Mouse (Mus musculus): ENCODE data around the gene Ugcg. TPM values are rescaled to one million over a fixed set of nuclear protein-coding genes. Genes with fewer than 3 reads are reported as not detected.

Gene Ugcg
- polyA plus RNA-seq, 1 experiment from 2014 or later, result 18.9 TPM

DNA sequence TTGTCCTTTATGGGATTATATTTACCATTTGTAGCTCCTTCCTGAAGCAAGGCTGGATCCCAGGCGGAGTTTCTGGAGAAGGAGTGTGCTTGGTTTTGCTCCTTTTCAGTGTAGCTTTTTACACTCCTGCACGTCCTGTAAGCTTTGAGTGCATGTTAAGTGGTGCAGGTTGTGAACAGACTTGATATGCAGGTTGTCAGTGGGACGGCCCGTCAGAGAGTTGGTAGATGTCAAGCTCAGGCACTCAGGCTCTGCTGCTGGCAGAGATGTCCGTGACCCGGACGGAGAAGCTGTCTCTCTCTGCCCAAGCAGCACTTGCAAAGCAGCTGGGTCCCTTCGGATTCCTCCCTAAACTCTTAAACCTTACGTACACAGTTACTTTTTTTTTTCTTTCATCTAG is 22.1 kb downstream of the Ugcg start:
- H3K27ac ChIP-seq (replicated peaks), result no peak overlapping the region
- H3K4me2 ChIP-seq (replicated peaks; ENCODE audit: low read depth), result no peak overlapping the region
- 88% methylated on average over 9 of the region's 9 CpGs for WGBS
- H3K27me3 ChIP-seq (ENCODE audit: control insufficient read depth, insufficient read depth, low read length), result no peaks in the 10 kb centered on the region
- H3K36me3 ChIP-seq (ENCODE audit: control insufficient read depth, insufficient read depth, low read length), result peaks cover 2% of the 10 kb centered on the region; the same call in 1 of the 2 replicates
- ATAC-seq (ENCODE audit: low FRiP score, low TSS enrichment) (no peak), DNase-seq (ENCODE audit: low spot score) (no peak)
- H3K4me3 ChIP-seq (ENCODE audit: low read depth, low read length), result no peak overlapping the region
- TF ChIP-seq EP300 (optimal IDR thresholded peaks at IDR 0.05) (no peak), CTCF (IDR thresholded peaks at IDR 0.05; ENCODE audit: low read depth) (no peak)
- H3K9me3 ChIP-seq (ENCODE audit: control insufficient read depth, low read length), result no peaks in the 10 kb centered on the region
- no peak overlapping the region for H3K9ac ChIP-seq (ENCODE audit: low read length)
- no peaks in the 10 kb centered on the region for H3K4me1 ChIP-seq (replicated peaks; ENCODE audit: control insufficient read depth, insufficient read depth)

DNA sequence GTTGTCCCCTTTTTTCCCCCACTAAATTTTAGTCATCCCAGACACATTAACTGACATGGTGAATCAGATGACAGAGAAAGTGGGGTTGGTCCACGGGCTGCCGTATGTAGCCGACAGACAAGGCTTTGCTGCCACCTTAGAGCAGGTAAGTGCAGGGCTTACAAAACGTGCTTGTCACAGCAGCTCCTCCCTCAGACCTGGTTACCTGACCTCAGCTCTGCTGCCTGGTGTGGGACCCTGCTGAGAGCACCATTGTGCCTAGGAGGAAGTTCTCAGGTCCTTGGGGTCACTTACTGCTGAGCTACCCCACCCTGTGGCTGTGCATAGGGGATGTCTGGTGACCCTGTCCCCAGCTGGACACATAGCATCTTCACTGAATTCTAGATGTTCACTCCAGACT is 24.8 kb downstream of the Ugcg start:
- no peak overlapping the region for H3K27ac ChIP-seq (replicated peaks)
- TF ChIP-seq EP300 (optimal IDR thresholded peaks at IDR 0.05) (no peak), CTCF (IDR thresholded peaks at IDR 0.05; ENCODE audit: low read depth) (no peak)
- H3K4me2 ChIP-seq (replicated peaks; ENCODE audit: low read depth), result no peak overlapping the region
- H3K9ac ChIP-seq (ENCODE audit: low read length), result no peak overlapping the region
- H3K9me3 ChIP-seq (ENCODE audit: control insufficient read depth, low read length), result no peaks in the 10 kb centered on the region
- WGBS, result 73% methylated on average over 4 of the region's 4 CpGs
- no peak for DNase-seq (ENCODE audit: low spot score)
- no peaks in the 10 kb centered on the region for H3K27me3 ChIP-seq (ENCODE audit: control insufficient read depth, insufficient read depth, low read length)
- H3K36me3 ChIP-seq (ENCODE audit: control insufficient read depth, insufficient read depth, low read length), result peaks cover 7% of the 10 kb centered on the region; the same call in 1 of the 2 replicates
- H3K4me1 ChIP-seq (replicated peaks; ENCODE audit: control insufficient read depth, insufficient read depth), result no peaks in the 10 kb centered on the region
- no peak overlapping the region for H3K4me3 ChIP-seq (ENCODE audit: low read depth, low read length)
- no peak for ATAC-seq (ENCODE audit: low FRiP score, low TSS enrichment)

DNA sequence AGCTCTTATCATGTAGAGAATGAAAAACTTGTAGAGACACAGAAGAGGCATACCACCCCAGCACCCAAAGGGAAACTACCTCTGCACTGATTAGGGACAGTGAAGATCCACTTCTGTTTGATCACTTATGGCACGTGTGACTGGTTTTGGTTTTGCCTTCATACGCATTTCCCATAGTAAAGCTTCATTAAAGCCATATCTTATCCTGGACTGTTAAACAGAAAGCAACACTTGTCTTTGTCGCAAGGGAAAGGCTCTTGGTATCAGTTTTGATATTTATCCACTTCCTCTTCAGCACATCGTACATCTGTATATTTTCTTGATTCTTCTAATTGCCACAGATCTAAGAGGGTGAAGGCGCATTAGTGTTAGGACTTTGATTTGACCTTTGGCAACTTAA is 25.6 kb downstream of the Ugcg start:
- Histone ChIP-seq H3K9me3 (ENCODE audit: control insufficient read depth, low read length) (no peaks in the 10 kb centered on the region), H3K9ac (ENCODE audit: low read length) (no peak overlapping the region), H3K27me3 (ENCODE audit: control insufficient read depth, insufficient read depth, low read length) (no peaks in the 10 kb centered on the region), H3K4me3 (ENCODE audit: low read depth, low read length) (no peak overlapping the region), H3K27ac (replicated peaks) (no peak overlapping the region), H3K4me2 (replicated peaks; ENCODE audit: low read depth) (no peak overlapping the region), H3K4me1 (replicated peaks; ENCODE audit: control insufficient read depth, insufficient read depth) (no peaks in the 10 kb centered on the region), H3K36me3 (ENCODE audit: control insufficient read depth, insufficient read depth, low read length) (peaks cover 7% of the 10 kb centered on the region; the same call in 1 of the 2 replicates)
- ATAC-seq (ENCODE audit: low FRiP score, low TSS enrichment) (no peak), DNase-seq (ENCODE audit: low spot score) (no peak)
- TF ChIP-seq CTCF (IDR thresholded peaks at IDR 0.05; ENCODE audit: low read depth), result no peak
- no peak for TF ChIP-seq EP300 (optimal IDR thresholded peaks at IDR 0.05)
- 89% methylated on average over 5 of the region's 5 CpGs for WGBS

DNA sequence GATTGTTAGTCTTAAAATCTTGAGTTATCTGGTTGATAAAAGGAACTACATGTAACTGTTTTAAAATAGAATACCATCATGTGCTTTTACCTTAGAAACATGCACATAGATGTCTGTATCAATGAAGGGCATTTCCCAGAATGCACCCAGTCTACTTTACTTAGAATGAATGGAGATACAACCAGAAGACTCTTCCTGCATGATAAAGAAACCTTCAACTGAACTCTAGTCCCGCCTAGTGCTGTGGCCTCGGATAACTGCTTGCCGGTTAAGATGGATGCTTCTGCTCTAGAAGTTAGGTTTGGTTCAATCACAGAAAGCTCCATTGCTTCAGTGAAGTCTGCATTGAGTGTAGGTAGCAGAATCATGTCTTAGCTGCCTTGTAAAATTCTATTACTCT is 26.5 kb downstream of the Ugcg start:
- H3K36me3 ChIP-seq (ENCODE audit: control insufficient read depth, insufficient read depth, low read length), result peaks cover 10% of the 10 kb centered on the region; the same call in 1 of the 2 replicates
- DNase-seq (ENCODE audit: low spot score) (no peak), ATAC-seq (ENCODE audit: low FRiP score, low TSS enrichment) (no peak)
- H3K4me2 ChIP-seq (replicated peaks; ENCODE audit: low read depth), result no peak overlapping the region
- H3K27me3 ChIP-seq (ENCODE audit: control insufficient read depth, insufficient read depth, low read length), result no peaks in the 10 kb centered on the region
- no peaks in the 10 kb centered on the region for H3K4me1 ChIP-seq (replicated peaks; ENCODE audit: control insufficient read depth, insufficient read depth)
- TF ChIP-seq CTCF (IDR thresholded peaks at IDR 0.05; ENCODE audit: low read depth), result no peak
- TF ChIP-seq EP300 (optimal IDR thresholded peaks at IDR 0.05), result no peak
- H3K9me3 ChIP-seq (ENCODE audit: control insufficient read depth, low read length), result no peaks in the 10 kb centered on the region
- WGBS, result 87% methylated on average over 3 of the region's 3 CpGs
- no peak overlapping the region for H3K9ac ChIP-seq (ENCODE audit: low read length)
- H3K27ac ChIP-seq (replicated peaks), result no peak overlapping the region
- H3K4me3 ChIP-seq (ENCODE audit: low read depth, low read length), result no peak overlapping the region

DNA sequence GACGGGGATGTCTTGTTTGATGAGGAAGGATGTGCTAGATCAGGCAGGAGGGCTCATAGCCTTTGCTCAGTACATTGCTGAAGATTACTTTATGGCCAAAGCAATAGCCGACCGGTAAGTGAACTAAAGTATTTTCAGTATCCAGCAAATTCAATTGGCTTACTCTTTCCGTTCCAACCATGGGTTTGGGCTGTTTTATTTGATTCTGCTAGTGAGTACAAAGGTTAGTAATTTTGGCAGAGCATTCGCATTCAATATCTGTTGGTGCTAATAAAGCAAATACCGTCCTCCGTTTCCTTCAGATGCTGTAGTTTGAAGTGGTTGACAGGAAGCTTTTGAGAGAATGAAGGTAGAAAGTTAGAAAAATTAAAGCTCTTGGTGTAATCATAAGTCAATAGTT is 28.0 kb downstream of the Ugcg start:
- Histone ChIP-seq H3K9me3 (ENCODE audit: control insufficient read depth, low read length) (no peaks in the 10 kb centered on the region), H3K4me1 (replicated peaks; ENCODE audit: control insufficient read depth, insufficient read depth) (no peaks in the 10 kb centered on the region), H3K9ac (ENCODE audit: low read length) (no peak overlapping the region), H3K4me2 (replicated peaks; ENCODE audit: low read depth) (no peak overlapping the region), H3K36me3 (ENCODE audit: control insufficient read depth, insufficient read depth, low read length) (peaks cover 10% of the 10 kb centered on the region; the same call in 1 of the 2 replicates), H3K27ac (replicated peaks) (no peak overlapping the region), H3K4me3 (ENCODE audit: low read depth, low read length) (no peak overlapping the region), H3K27me3 (ENCODE audit: control insufficient read depth, insufficient read depth, low read length) (no peaks in the 10 kb centered on the region)
- ATAC-seq (ENCODE audit: low FRiP score, low TSS enrichment) (no peak), DNase-seq (ENCODE audit: low spot score) (no peak)
- TF ChIP-seq CTCF (IDR thresholded peaks at IDR 0.05; ENCODE audit: low read depth) (no peak), EP300 (optimal IDR thresholded peaks at IDR 0.05) (no peak)
- 86% methylated on average over 7 of the region's 7 CpGs for WGBS

DNA sequence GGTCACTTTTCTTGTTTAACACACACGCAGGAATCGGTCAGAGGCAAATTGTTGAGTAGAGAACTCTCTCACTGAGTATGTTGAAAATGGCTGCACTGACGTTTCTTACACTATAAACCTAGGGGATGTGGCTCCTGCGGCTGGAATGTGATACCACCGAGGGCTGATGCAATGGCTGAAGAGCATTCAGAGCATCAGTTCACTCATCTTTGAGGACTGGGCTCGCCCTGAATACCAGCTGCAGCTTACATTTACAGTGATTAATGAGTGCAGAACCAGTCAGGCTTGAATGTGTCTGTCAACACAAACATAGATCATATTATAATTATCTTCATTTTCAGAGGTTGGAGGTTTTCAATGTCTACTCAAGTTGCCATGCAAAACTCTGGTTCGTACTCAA is 29.1 kb downstream of the Ugcg start:
- 82% methylated on average over 7 of the region's 7 CpGs for WGBS

More for the DNA sequence above, 29.1 kb downstream of the Ugcg start:
- no peak overlapping the region for H3K9ac ChIP-seq (ENCODE audit: low read length)
- TF ChIP-seq EP300 (optimal IDR thresholded peaks at IDR 0.05) (no peak), CTCF (IDR thresholded peaks at IDR 0.05; ENCODE audit: low read depth) (no peak)
- H3K4me1 ChIP-seq (replicated peaks; ENCODE audit: control insufficient read depth, insufficient read depth), result no peaks in the 10 kb centered on the region
- H3K27me3 ChIP-seq (ENCODE audit: control insufficient read depth, insufficient read depth, low read length), result no peaks in the 10 kb centered on the region
- no peak for ATAC-seq (ENCODE audit: low FRiP score, low TSS enrichment)
- DNase-seq (ENCODE audit: low spot score), result no peak
- H3K9me3 ChIP-seq (ENCODE audit: control insufficient read depth, low read length), result no peaks in the 10 kb centered on the region
- no peak overlapping the region for H3K4me3 ChIP-seq (ENCODE audit: low read depth, low read length)
- no peak overlapping the region for H3K4me2 ChIP-seq (replicated peaks; ENCODE audit: low read depth)
- H3K27ac ChIP-seq (replicated peaks), result no peak overlapping the region
- peaks cover 10% of the 10 kb centered on the region; the same call in 1 of the 2 replicates for H3K36me3 ChIP-seq (ENCODE audit: control insufficient read depth, insufficient read depth, low read length)

All from stomach, postnatal 0 days (tissue).